Mouse (Mus musculus): Measurements from ENCODE around the gene Pstpip1. TPM values are rescaled to one million over a fixed set of nuclear protein-coding genes. Genes with fewer than 3 reads are reported as not detected.
A peak's percentile ranks its signal among the peaks of the same experiment; 100 is the strongest.

Gene Pstpip1
- polyA plus RNA-seq, 1 experiment from 2014 or later: 1.4 TPM

DNA sequence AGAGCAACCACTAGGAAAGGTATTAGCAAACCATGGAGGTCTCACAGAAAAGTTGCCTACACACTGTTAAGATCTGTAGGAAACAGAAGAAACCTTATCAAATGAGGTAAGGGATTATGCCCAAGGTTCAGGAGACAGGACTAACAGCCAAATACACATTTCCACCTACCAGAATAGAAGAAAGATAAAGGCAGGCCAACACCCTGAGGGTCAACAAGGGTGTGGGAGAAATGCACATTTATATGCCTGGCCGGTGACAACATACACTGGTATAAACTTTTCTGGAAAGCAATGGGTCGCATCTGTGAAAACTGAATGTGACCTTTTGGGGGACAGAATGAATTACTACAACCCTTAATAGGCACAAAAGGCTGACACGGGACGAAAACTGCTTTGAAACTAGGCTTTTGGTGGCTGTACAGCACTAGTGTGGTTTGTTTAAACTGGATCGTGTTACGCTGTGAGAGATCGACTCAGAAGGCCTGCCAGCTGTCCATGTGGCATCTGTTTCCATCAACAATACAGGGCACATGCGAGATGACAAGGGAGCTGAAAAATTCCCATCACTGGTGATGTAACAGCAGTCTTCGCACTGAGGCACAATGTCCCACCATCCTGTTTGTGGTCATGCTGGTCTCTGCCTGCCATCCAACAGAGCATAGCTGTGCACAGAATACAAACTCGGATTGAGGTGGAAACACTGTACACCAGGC is 42.2 kb downstream of the Pstpip1 start:
- H3K36me3 ChIP-seq: peaks cover 100% of the 10 kb centered on the region
- H3K9me3 ChIP-seq: no peaks in the 10 kb centered on the region
- no peak overlapping the region for H3K27ac ChIP-seq
- H3K27me3 ChIP-seq: no peaks in the 10 kb centered on the region
- no peaks in the 10 kb centered on the region for H3K4me1 ChIP-seq
- ATAC-seq (ENCODE audit: low FRiP score, low read depth): no peak
- H3K9ac ChIP-seq: no peak overlapping the region
- H3K4me3 ChIP-seq: no peak overlapping the region
- WGBS: 68% methylated on average over 10 of the region's 10 CpGs
- H3K4me2 ChIP-seq (replicated peaks): no peak overlapping the region

- Histone ChIP-seq H3K4me1 (no peaks in the 10 kb centered on the region), H3K36me3 (peaks cover 91% of the 10 kb centered on the region), H3K9ac (no peak overlapping the region), H3K4me2 (replicated peaks) (no peak overlapping the region), H3K9me3 (no peaks in the 10 kb centered on the region), H3K27ac (no peak overlapping the region), H3K27me3 (no peaks in the 10 kb centered on the region), H3K4me3 (no peak overlapping the region)
- ATAC-seq (ENCODE audit: low FRiP score, low read depth): no peak
- WGBS: 90% methylated on average over 5 of the region's 5 CpGs
These were observed 44.2 kb downstream of the Pstpip1 start for GRCm38 (mm10) chr9:56133970-56134369.

DNA sequence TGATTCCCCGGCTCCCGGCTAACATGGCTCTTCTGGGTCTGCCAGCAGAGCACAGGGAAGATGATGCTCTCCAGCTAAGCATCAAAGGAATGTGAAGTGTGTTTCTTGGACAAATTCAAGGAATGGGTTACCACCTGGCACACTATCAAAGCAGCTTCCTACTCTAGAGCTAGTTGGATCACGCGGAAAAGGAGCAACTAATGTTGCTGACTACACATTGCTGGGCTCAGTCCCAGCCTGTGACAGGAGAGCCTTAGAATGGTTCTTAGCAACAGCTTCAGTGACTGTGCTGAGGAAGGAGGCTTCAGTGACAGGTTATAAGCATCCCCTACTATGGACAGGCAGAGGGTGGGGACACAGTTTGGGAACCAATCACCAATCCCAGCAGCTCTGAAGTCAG is 44.9 kb downstream of the Pstpip1 start:
- 90% methylated on average over 4 of the region's 4 CpGs for WGBS
- H3K4me3 ChIP-seq: no peak overlapping the region
- H3K36me3 ChIP-seq: peaks cover 84% of the 10 kb centered on the region
- no peaks in the 10 kb centered on the region for H3K9me3 ChIP-seq
- no peak overlapping the region for H3K4me2 ChIP-seq (replicated peaks)
- no peak for ATAC-seq (ENCODE audit: low FRiP score, low read depth)
- H3K4me1 ChIP-seq: no peaks in the 10 kb centered on the region
- no peak overlapping the region for H3K9ac ChIP-seq
- H3K27ac ChIP-seq: no peak overlapping the region
- H3K27me3 ChIP-seq: no peaks in the 10 kb centered on the region

DNA sequence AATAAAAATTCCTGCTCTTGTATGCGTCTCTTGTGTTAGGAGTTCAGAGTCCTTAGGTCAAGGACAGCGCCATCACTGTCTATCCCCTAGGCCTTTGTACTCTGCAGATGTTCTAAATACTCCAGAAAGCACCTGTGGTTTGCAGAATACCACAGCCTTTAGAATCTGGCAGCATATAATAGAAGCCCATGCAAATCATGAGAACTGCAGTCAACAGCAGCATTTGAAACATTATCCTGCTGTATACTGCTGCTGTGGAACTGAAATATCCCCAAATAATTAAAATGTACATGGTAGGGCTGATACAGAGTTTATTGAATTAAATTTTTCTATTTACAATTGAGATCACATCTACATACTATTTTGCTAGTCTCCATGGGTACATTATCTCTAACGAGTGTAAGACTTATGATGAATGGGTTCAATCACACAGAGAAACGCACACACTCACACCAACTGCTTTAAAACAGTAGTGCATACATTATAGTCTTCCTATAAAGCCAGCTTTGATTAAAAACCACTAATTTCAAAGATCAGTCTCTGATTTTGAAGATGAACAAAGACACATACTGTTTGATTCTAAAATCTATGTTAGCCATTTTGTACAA is 45.9 kb downstream of the Pstpip1 start:
- no peak overlapping the region for H3K4me3 ChIP-seq

DNA sequence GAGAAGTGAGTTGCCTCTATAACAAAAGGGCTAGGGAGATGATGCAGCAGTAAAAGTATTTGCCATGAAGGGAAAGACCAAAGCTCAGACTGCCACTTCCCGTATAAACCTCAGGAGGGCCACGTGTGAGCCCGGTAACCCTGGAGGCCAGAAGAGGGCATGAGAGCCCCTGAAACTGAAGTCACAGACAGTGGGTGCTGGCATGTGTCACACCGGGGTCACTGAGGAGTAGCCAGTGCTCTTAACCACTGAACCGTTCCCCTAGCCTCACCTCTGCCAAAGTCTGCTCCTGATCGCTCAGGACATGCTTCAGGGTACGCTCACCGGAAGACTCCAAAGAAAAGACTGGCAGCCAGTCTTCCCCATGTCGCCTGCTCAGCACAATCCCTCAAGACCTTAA is 52.0 kb downstream of the Pstpip1 start:
- H3K36me3 ChIP-seq: peaks cover 75% of the 10 kb centered on the region
- 87% methylated on average over 9 of the region's 9 CpGs for WGBS
- no peaks in the 10 kb centered on the region for H3K27me3 ChIP-seq
- no peak overlapping the region for H3K4me3 ChIP-seq
- H3K9ac ChIP-seq: no peak overlapping the region
- no peak for ATAC-seq (ENCODE audit: low FRiP score, low read depth)
- no peaks in the 10 kb centered on the region for H3K9me3 ChIP-seq
- H3K4me1 ChIP-seq: no peaks in the 10 kb centered on the region
- H3K4me2 ChIP-seq (replicated peaks): no peak overlapping the region
- H3K27ac ChIP-seq: no peak overlapping the region

More for the DNA sequence above, 45.9 kb downstream of the Pstpip1 start:
- Histone ChIP-seq H3K4me1 (no peaks in the 10 kb centered on the region), H3K9ac (no peak overlapping the region), H3K27me3 (no peaks in the 10 kb centered on the region), H3K4me2 (replicated peaks) (no peak overlapping the region), H3K27ac (no peak overlapping the region), H3K36me3 (peaks cover 79% of the 10 kb centered on the region), H3K9me3 (no peaks in the 10 kb centered on the region)
- ATAC-seq (ENCODE audit: low FRiP score, low read depth): no peak
- WGBS: 90% methylated on average over 4 of the region's 4 CpGs

- H3K9ac ChIP-seq: no peak overlapping the region
- no peak overlapping the region for H3K4me2 ChIP-seq (replicated peaks)
- H3K4me3 ChIP-seq: no peak overlapping the region
- ATAC-seq (ENCODE audit: low FRiP score, low read depth): no peak
- peaks cover 8% of the 10 kb centered on the region for H3K4me1 ChIP-seq
- no peaks in the 10 kb centered on the region for H3K9me3 ChIP-seq
- H3K36me3 ChIP-seq: peaks cover 71% of the 10 kb centered on the region
- no peak overlapping the region for H3K27ac ChIP-seq
- H3K27me3 ChIP-seq: no peaks in the 10 kb centered on the region
- WGBS: 93% methylated on average over 7 of the region's 7 CpGs
These were observed 54.7 kb downstream of the Pstpip1 start for GRCm38 (mm10) chr9:56144366-56145003.

GRCm38 (mm10) chr9:56146326-56146923 is 56.7 kb downstream of the Pstpip1 start:
- WGBS: 93% methylated on average over 16 of the region's 16 CpGs

GRCm38 (mm10) chr9:56151745-56152481 is 62.2 kb downstream of the Pstpip1 start:
- Histone ChIP-seq H3K9ac (no peak overlapping the region), H3K4me2 (replicated peaks) (no peak overlapping the region), H3K27me3 (no peaks in the 10 kb centered on the region), H3K4me1 (peaks cover 26% of the 10 kb centered on the region), H3K9me3 (no peaks in the 10 kb centered on the region), H3K27ac (no peak overlapping the region; the same call in 1 of the 2 replicates), H3K4me3 (no peak overlapping the region), H3K36me3 (peaks cover 13% of the 10 kb centered on the region)
- no peak for ATAC-seq (ENCODE audit: low FRiP score, low read depth)
- 57% methylated on average over 7 of the region's 7 CpGs for WGBS

More at GRCm38 (mm10) chr9:56146326-56146923, 56.7 kb downstream of the Pstpip1 start:
- Histone ChIP-seq H3K4me3 (no peak overlapping the region), H3K4me1 (peaks cover 8% of the 10 kb centered on the region), H3K36me3 (peaks cover 64% of the 10 kb centered on the region), H3K9ac (no peak overlapping the region), H3K27me3 (no peaks in the 10 kb centered on the region), H3K4me2 (replicated peaks) (no peak overlapping the region), H3K27ac (no peak overlapping the region), H3K9me3 (no peaks in the 10 kb centered on the region)
- ATAC-seq (ENCODE audit: low FRiP score, low read depth): no peak

GRCm38 (mm10) chr9:56152482-56153007 is 62.8 kb downstream of the Pstpip1 start:
- no peak overlapping the region for H3K27ac ChIP-seq
- no peaks in the 10 kb centered on the region for H3K9me3 ChIP-seq
- H3K4me3 ChIP-seq: no peak overlapping the region
- peaks cover 8% of the 10 kb centered on the region; the same call in 1 of the 2 replicates for H3K36me3 ChIP-seq
- WGBS: 73% methylated on average over 4 of the region's 4 CpGs
- ATAC-seq (ENCODE audit: low FRiP score, low read depth): no peak
- H3K27me3 ChIP-seq: no peaks in the 10 kb centered on the region
- H3K4me2 ChIP-seq (replicated peaks): no peak overlapping the region
- peaks cover 27% of the 10 kb centered on the region for H3K4me1 ChIP-seq
- H3K9ac ChIP-seq: no peak overlapping the region; the same call in 1 of the 2 replicates

- peaks cover 6% of the 10 kb centered on the region; the same call in 1 of the 2 replicates for H3K36me3 ChIP-seq
- H3K4me3 ChIP-seq: no peak overlapping the region
- no peak overlapping the region for H3K9ac ChIP-seq
- H3K4me1 ChIP-seq: peaks cover 36% of the 10 kb centered on the region
- no peaks in the 10 kb centered on the region for H3K27me3 ChIP-seq
- H3K4me2 ChIP-seq (replicated peaks): no peak overlapping the region
- ATAC-seq (ENCODE audit: low FRiP score, low read depth): no peak
- WGBS: 94% methylated on average over 5 of the region's 5 CpGs
- H3K9me3 ChIP-seq: no peaks in the 10 kb centered on the region
- no peak overlapping the region for H3K27ac ChIP-seq
These were observed 64.8 kb downstream of the Pstpip1 start for GRCm38 (mm10) chr9:56154572-56154971.

DNA sequence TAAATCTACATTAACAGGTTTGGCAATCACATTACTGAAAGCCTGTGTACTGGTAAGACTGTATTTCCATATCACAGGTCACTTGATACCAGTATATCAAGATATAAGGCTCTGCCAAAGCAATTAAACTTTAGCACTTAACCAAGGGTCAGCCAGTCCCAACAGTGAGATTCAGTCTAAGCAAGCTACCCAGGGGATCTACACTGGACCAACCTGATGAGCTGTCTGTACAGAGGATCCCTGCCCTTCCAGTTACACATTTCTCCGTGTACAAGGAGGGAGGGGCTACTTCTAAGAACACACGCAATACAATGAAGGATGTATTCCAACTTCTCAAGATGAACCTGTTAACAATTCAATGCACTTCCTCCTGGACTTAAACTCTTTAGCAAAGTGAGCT is 68.3 kb downstream of the Pstpip1 start:
- H3K4me1 ChIP-seq: peaks cover 31% of the 10 kb centered on the region
- no peak overlapping the region for H3K27ac ChIP-seq
- no peaks in the 10 kb centered on the region for H3K36me3 ChIP-seq
- no peak overlapping the region for H3K9ac ChIP-seq
- no peak for ATAC-seq (ENCODE audit: low FRiP score, low read depth)
- 65% methylated on average over 2 of the region's 2 CpGs for WGBS
- H3K4me2 ChIP-seq (replicated peaks): peak overlapping the region; percentile 3; the same call in 1 of the 2 replicates
- H3K9me3 ChIP-seq: no peaks in the 10 kb centered on the region
- H3K4me3 ChIP-seq: no peak overlapping the region
- no peaks in the 10 kb centered on the region for H3K27me3 ChIP-seq

All from limb, embryonic 13.5 days (tissue).